Mouse (Mus musculus) embryonic fibroblast, embryonic 13.5 days (primary cell): ENCODE measurements around the gene Camkk2.

Experiments
- CTCF ChIP-seq: IDR thresholded peaks from 2 replicates; pipeline ENCODE4 v1.5.1; 2011; ENCODE audit warnings: mild to moderate bottlenecking, control low read depth, low read length, moderate library complexity, borderline replicate concordance; ENCODE audit not compliant: insufficient read depth
- POLR2A ChIP-seq: IDR thresholded peaks from 2 replicates; pipeline ENCODE4 v1.6.1; 2011; ENCODE audit warnings: low read depth, mild to moderate bottlenecking, control low read depth, low read length, moderate library complexity

GRCm38 (mm10) chr5:122731321-122731720, 47.9 kb downstream of the Camkk2 start:
- TF ChIP-seq CTCF, result peak; percentile 77
- no peak for TF ChIP-seq POLR2A
